Mouse (Mus musculus) small intestine, adult 2 months (tissue): ENCODE results near the gene Gm17651. TPM values are rescaled to one million over a fixed set of nuclear protein-coding genes. Genes with fewer than 3 reads are reported as not detected.

Experiments
- H3K27ac ChIP-seq: fragments of 200-500 bp; 2 replicates; pipeline ENCODE4 v1.5.1; 2012; ENCODE audit warnings: low read depth, low read length, control low read depth, inconsistent platforms; ENCODE audit not compliant: insufficient read depth
- H3K27me3 ChIP-seq: fragments of 200-500 bp; 2 replicates; pipeline ENCODE4 v1.6.1; 2012; ENCODE audit warnings: mild to moderate bottlenecking, moderate library complexity, low read length, inconsistent platforms; ENCODE audit not compliant: control insufficient read depth, insufficient read depth
- H3K36me3 ChIP-seq: fragments of 200-500 bp; 2 replicates; pipeline ENCODE4 v1.6.1; 2012; ENCODE audit warnings: mild to moderate bottlenecking, low read length, control low read depth, inconsistent platforms; ENCODE audit not compliant: control insufficient read depth, insufficient read depth
- H3K4me1 ChIP-seq: fragments of 200-500 bp; 2 replicates; pipeline ENCODE4 v1.6.1; 2012; ENCODE audit warnings: low read length, inconsistent platforms, mixed read lengths; ENCODE audit not compliant: control insufficient read depth, insufficient read depth, insufficient read length
- H3K4me3 ChIP-seq: fragments of 200-500 bp; 2 replicates; pipeline ENCODE4 v1.5.1; 2012; ENCODE audit warnings: low read depth, mild to moderate bottlenecking, control low read depth, inconsistent platforms, low read length, moderate library complexity
- CTCF ChIP-seq: fragments of 200-500 bp; IDR thresholded peaks from 2 replicates; pipeline ENCODE4 v1.5.1; 2012; ENCODE audit warnings: low read depth, mild to moderate bottlenecking, control low read depth, inconsistent platforms, low read length, moderate library complexity, mixed read lengths; ENCODE audit not compliant: insufficient replicate concordance, insufficient read length; ENCODE audit errors: extremely low read depth
- POLR2A ChIP-seq: fragments of 200-500 bp; IDR thresholded peaks from 2 replicates; pipeline ENCODE4 v1.6.1; 2012; ENCODE audit warnings: low read depth, mild to moderate bottlenecking, control low read depth, inconsistent platforms, low read length, moderate library complexity
- WGBS: fragments of 180-500 bp; shearing (Covaris S2); methylation state at CpG from one replicate; pipeline ENCODE4 v1.1.7; 2018; 5-methylcytosine and 5-hydroxymethylcytosine counted together
- polyA plus RNA-seq: library from polyadenylated mRNA; depleted of rRNA; stranded (reverse); fragments of >200 nt; gene quantifications from 2 replicates; pipeline ENCODE4 v1.2.3, GENCODE M21; 2012

Gene Gm17651
- polyA plus RNA-seq, 1 experiment: not detected

GRCm38 (mm10) chr3:97701198-97701597 lies 26.7 kb upstream of the Gm17651 start:
- TF ChIP-seq CTCF (no peak), POLR2A (no peak)
- 44% methylated on average over 3 of the region's 3 CpGs for WGBS
- Histone ChIP-seq H3K27me3 (no peaks in the 10 kb centered on the region), H3K36me3 (no peaks in the 10 kb centered on the region), H3K27ac (no peak overlapping the region), H3K4me3 (no peak overlapping the region), H3K4me1 (no peaks in the 10 kb centered on the region)

- H3K36me3 ChIP-seq: no peaks in the 10 kb centered on the region
- no peak overlapping the region for H3K27ac ChIP-seq
- TF ChIP-seq POLR2A (no peak), CTCF (no peak)
- WGBS: 85% methylated on average over 3 of the region's 3 CpGs
- H3K4me1 ChIP-seq: no peaks in the 10 kb centered on the region
- H3K4me3 ChIP-seq: no peak overlapping the region
- no peaks in the 10 kb centered on the region for H3K27me3 ChIP-seq
Observed at GRCm38 (mm10) chr3:97699061-97699460, 24.6 kb upstream of the Gm17651 start.

GRCm38 (mm10) chr3:97697291-97697690 lies 22.8 kb upstream of the Gm17651 start:
- H3K27me3 ChIP-seq: no peaks in the 10 kb centered on the region
- no peak overlapping the region for H3K27ac ChIP-seq
- no peak for TF ChIP-seq POLR2A
- TF ChIP-seq CTCF: no peak
- WGBS: 64% methylated on average over 9 of the region's 9 CpGs
- H3K4me3 ChIP-seq: no peak overlapping the region
- H3K36me3 ChIP-seq: no peaks in the 10 kb centered on the region
- no peaks in the 10 kb centered on the region for H3K4me1 ChIP-seq

GRCm38 (mm10) chr3:97696866-97697265 lies 22.4 kb upstream of the Gm17651 start:
- Histone ChIP-seq H3K27me3 (no peaks in the 10 kb centered on the region), H3K4me3 (no peak overlapping the region), H3K27ac (no peak overlapping the region), H3K4me1 (no peaks in the 10 kb centered on the region), H3K36me3 (no peaks in the 10 kb centered on the region)
- 83% methylated on average over 9 of the region's 9 CpGs for WGBS
- TF ChIP-seq CTCF (no peak), POLR2A (no peak)

GRCm38 (mm10) chr3:97693806-97694205 lies 19.3 kb upstream of the Gm17651 start:
- Histone ChIP-seq H3K4me1 (no peaks in the 10 kb centered on the region), H3K4me3 (no peak overlapping the region), H3K27ac (no peak overlapping the region), H3K36me3 (no peaks in the 10 kb centered on the region), H3K27me3 (no peaks in the 10 kb centered on the region)
- TF ChIP-seq CTCF (no peak), POLR2A (no peak)
- WGBS: 51% methylated on average over 6 of the region's 6 CpGs

GRCm38 (mm10) chr3:97691443-97692017 lies 17.0 kb upstream of the Gm17651 start:
- Histone ChIP-seq H3K4me1 (no peaks in the 10 kb centered on the region), H3K27me3 (no peaks in the 10 kb centered on the region), H3K27ac (no peak overlapping the region), H3K4me3 (no peak overlapping the region), H3K36me3 (no peaks in the 10 kb centered on the region)
- TF ChIP-seq POLR2A: no peak
- no peak for TF ChIP-seq CTCF
- 88% methylated on average over 12 of the region's 12 CpGs for WGBS

- no peaks in the 10 kb centered on the region for H3K27me3 ChIP-seq
- 57% methylated on average over 7 of the region's 7 CpGs for whole genome bisulfite sequencing
- H3K36me3 ChIP-seq: no peaks in the 10 kb centered on the region
- no peaks in the 10 kb centered on the region for H3K4me1 ChIP-seq
- no peak overlapping the region for H3K27ac ChIP-seq
- TF ChIP-seq POLR2A: no peak
- no peak for TF ChIP-seq CTCF
- no peak overlapping the region for H3K4me3 ChIP-seq
Observed at GRCm38 (mm10) chr3:97690590-97690989, 16.1 kb upstream of the Gm17651 start.

- TF ChIP-seq POLR2A: no peak
- TF ChIP-seq CTCF: no peak
- no peak overlapping the region for H3K4me3 ChIP-seq
- H3K27me3 ChIP-seq: no peaks in the 10 kb centered on the region
- no peak overlapping the region for H3K27ac ChIP-seq
- no peaks in the 10 kb centered on the region for H3K36me3 ChIP-seq
- no peaks in the 10 kb centered on the region for H3K4me1 ChIP-seq
- WGBS: 55% methylated on average over 2 of the region's 2 CpGs
Observed at GRCm38 (mm10) chr3:97689289-97689688, 14.8 kb upstream of the Gm17651 start.
